Mouse (Mus musculus) cerebellum, adult 2 months (tissue): ENCODE results near the gene Dnmbp.

Source experiments
- CTCF ChIP-seq: fragments of 200-500 bp; IDR thresholded peaks from 2 replicates; pipeline ENCODE4 v1.5.1; 2011; ENCODE audit warnings: low read depth, mild to moderate bottlenecking, control low read depth, low read length, moderate library complexity, borderline replicate concordance; ENCODE audit not compliant: insufficient read depth
- POLR2A ChIP-seq: fragments of 200-500 bp; IDR thresholded peaks from 2 replicates; pipeline ENCODE4 v1.6.1; 2011; ENCODE audit warnings: low read length, control low read depth, borderline replicate concordance; ENCODE audit not compliant: insufficient read depth

DNA sequence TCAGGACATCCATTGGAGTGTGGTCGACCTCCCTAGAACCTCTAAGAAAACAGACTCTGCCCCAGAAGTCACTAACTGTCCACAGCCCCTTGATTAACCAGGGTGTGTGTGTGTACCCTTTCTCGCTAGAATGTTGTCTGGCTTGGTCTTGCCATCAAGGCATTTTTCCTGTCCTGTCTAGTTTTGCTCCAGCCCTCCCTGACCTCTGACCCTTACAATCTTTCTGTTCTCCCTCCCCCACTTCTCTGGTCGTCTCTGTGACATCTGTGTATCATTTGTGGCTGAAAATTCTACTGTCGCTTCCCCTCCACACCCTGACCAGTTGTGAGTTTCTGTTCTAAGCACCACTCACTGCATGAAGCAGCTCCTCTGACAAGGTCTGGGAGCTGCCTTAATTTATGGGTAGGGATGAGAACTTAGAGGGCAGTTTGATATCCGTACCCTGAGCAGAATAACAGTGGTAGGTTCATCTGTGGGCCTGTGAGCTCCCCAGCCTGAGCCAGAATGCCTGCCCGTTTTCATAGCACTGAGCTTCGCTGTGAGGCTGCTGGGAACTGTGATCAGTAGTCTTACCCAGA is 94.6 kb downstream of the Dnmbp start:
- TF ChIP-seq POLR2A (no peak), CTCF (no peak)
